Mouse (Mus musculus): ENCODE measurements at regions not wholly inside any gene's neighbourhood (a gene's known extent, or its start where the extent isn't known, plus 50 kb on each side); places are given as distances from the start of the nearest gene placed in this dataset.

DNA sequence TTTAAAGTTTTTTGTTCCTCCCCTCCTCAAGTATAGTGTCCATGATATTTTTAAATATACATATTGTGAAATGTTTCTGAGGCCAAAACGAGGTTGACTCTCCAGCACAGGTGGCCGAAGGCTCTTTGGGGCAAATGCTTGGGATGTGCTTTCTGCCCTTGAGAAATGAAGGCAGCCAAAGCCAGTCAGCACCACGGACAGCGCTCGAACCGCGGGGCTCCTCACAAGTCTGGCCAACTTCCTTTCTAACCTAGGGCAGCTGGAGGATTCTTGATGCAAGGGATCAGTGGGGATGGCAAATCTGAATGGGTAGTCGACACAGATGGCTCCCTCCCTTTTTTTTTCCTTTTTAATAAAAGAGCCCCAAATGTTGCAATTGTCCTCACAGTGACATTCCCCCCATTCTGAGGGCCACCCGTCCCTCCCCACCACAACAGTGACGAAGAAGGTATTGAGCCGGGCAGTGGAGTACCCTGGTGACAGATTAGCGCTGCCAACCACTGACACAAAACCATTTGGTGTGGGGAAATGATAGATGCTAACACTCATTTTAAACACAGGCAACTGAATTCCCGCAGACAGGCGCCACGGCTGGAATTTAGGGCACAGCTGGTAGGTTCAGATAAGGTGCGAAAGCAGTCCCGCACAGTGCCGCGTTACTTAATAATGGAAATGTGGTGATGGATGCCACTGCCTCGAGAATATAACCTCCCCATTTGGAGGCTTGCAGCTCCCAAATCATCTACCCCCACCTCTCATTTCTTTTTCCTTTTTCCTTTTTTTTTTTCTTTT lies 73.4 kb upstream of the Ctnnbl1 start:
- TF ChIP-seq POLR2A (IDR thresholded peaks at IDR 0.05; ENCODE audit: borderline replicate concordance, low read depth, low read length) (no peak), CTCF (IDR thresholded peaks at IDR 0.05; ENCODE audit: low read depth, low read length) (no peak)

Data from bone marrow macrophage, adult 2 months (primary cell).